ENCODE assay signal across 15 mouse cellular contexts in genomic region chr3:35520131-35520530, GRCm38 (mm10).
DNase-seq lines count a peak whose midpoint lies in the region; ATAC-seq and TF ChIP-seq lines count a peak whose summit lies in the region.
"Had no signal": no experiment of that assay in that cellular context is flagged by ENCODE, and none has a peak within 500 bp of the region (broad histone marks: within the 10 kb centered on the region; RNA-seq: fewer than 3 reads in every experiment).

No protein-coding gene starts in this region.

- H3K9ac ChIP-seq in kidney, postnatal 0 days (ENCODE audit: low read depth, low read length), result no peak overlapping the region
- no peak overlapping the region for H3K9ac ChIP-seq in forebrain, embryonic 14.5 days (ENCODE audit: low read length)
- H3K9ac ChIP-seq: heart, embryonic 15.5 days; hindbrain, embryonic 14.5 days; liver, embryonic 12.5 days had no signal

- H3K4me1 ChIP-seq in kidney, postnatal 0 days (replicated peaks; ENCODE audit: insufficient read depth, low read length), result no peaks in the 10 kb centered on the region
- no peaks in the 10 kb centered on the region for H3K4me1 ChIP-seq in forebrain, embryonic 14.5 days (ENCODE audit: control insufficient read depth, insufficient read depth, low read length)
- H3K4me1 ChIP-seq: heart, embryonic 15.5 days; liver, embryonic 12.5 days had no signal

- H3K27me3 ChIP-seq in kidney, postnatal 0 days (ENCODE audit: insufficient read depth, low read length), result no peaks in the 10 kb centered on the region
- no peaks in the 10 kb centered on the region for H3K27me3 ChIP-seq in forebrain, embryonic 14.5 days (replicated peaks; ENCODE audit: control insufficient read depth, insufficient read depth, low read length)
- H3K27me3 ChIP-seq: heart, embryonic 15.5 days; liver, embryonic 12.5 days had no signal

- TF ChIP-seq CTCF in kidney, postnatal 0 days (IDR thresholded peaks at IDR 0.05; ENCODE audit: low read depth), result no peak

- H3K36me3 ChIP-seq in kidney, postnatal 0 days (ENCODE audit: insufficient read depth, low read length), result no peaks in the 10 kb centered on the region
- H3K36me3 ChIP-seq in forebrain, embryonic 14.5 days (ENCODE audit: control insufficient read depth, insufficient read depth, low read length), result no peaks in the 10 kb centered on the region
- H3K36me3 ChIP-seq: heart, embryonic 15.5 days; liver, embryonic 12.5 days had no signal

- H3K9me3 ChIP-seq in kidney, postnatal 0 days (replicated peaks; ENCODE audit: low read length), result no peaks in the 10 kb centered on the region
- H3K9me3 ChIP-seq in forebrain, embryonic 14.5 days (replicated peaks; ENCODE audit: control insufficient read depth, low read length), result no peaks in the 10 kb centered on the region
- H3K9me3 ChIP-seq: heart, embryonic 15.5 days; liver, embryonic 12.5 days had no signal

- DNase-seq in kidney, postnatal 0 days (ENCODE audit: low spot score), result peak; percentile 14
- DNase-seq in kidney, adult 18-20 months, result no peak
- DNase-seq in testis, postnatal 14 days (ENCODE audit: low spot score), result peak; percentile 13
- no peak for DNase-seq in testis, postnatal 10 days (ENCODE audit: low spot score)
- DNase-seq in forebrain, embryonic 14.5 days (ENCODE audit: low spot score), result peak; percentile 70
- DNase-seq in urinary bladder, postnatal 4 days (ENCODE audit: low spot score in 2 of 2), result no peak
- DNase-seq: cerebellum, adult 9-11 months; heart, adult 11 months; kidney, adult 11 months; thymus, adult 18-20 months had no signal

- H3K4me2 ChIP-seq in kidney, postnatal 0 days (ENCODE audit: low read length), result no peak overlapping the region
- no peak overlapping the region for H3K4me2 ChIP-seq in forebrain, embryonic 14.5 days (ENCODE audit: low read length)
- H3K4me2 ChIP-seq: heart, embryonic 15.5 days; hindbrain, embryonic 14.5 days; liver, embryonic 12.5 days had no signal

- 65% methylated on average over 3 of the region's 3 CpGs for WGBS in kidney, postnatal 0 days
- 43% methylated on average over 3 of the region's 3 CpGs for WGBS in forebrain, embryonic 14.5 days

- H3K27ac ChIP-seq in kidney, postnatal 0 days, result no peak overlapping the region
- H3K27ac ChIP-seq in forebrain, embryonic 14.5 days (ENCODE audit: low read depth, low read length), result no peak overlapping the region
- H3K27ac ChIP-seq: heart, embryonic 15.5 days; hindbrain, embryonic 14.5 days; layer of hippocampus, adult 2 months; liver, embryonic 12.5 days had no signal

- no peak for ATAC-seq in kidney, postnatal 0 days (replicated peaks; ENCODE audit: low FRiP score, low read depth)
- ATAC-seq in forebrain, embryonic 14.5 days, result peak; percentile 73
- no peak for ATAC-seq in frontal cortex, adult (ENCODE audit: low TSS enrichment)
- ATAC-seq: liver, embryonic 12.5 days had no signal

- no peak overlapping the region for H3K4me3 ChIP-seq in kidney, postnatal 0 days (replicated peaks; ENCODE audit: low read depth, low read length)
- no peak overlapping the region for H3K4me3 ChIP-seq in forebrain, embryonic 14.5 days (ENCODE audit: low read depth, low read length)
- H3K4me3 ChIP-seq: heart, embryonic 15.5 days; layer of hippocampus, adult 2 months; liver, embryonic 12.5 days had no signal

Comparison
In these comparisons a context has a peak if more than half of its experiments do, and no peak if none do; other contexts are left out.
1. DNase-seq: peak in kidney, postnatal 0 days (single experiment), testis, postnatal 14 days (single experiment) and forebrain, embryonic 14.5 days (single experiment); none in kidney, adult 18-20 months (single experiment), testis, postnatal 10 days (single experiment) and urinary bladder, postnatal 4 days (0 of 2).